Mouse (Mus musculus) hindbrain, postnatal 0 days (tissue): ENCODE measurements around the gene Prkar1a. TPM values are rescaled to one million over a fixed set of nuclear protein-coding genes. Genes with fewer than 3 reads are reported as not detected.

ENCODE experiments used
- ATAC-seq: fragments of 200-750 bp; cut with Nextera tagmentation; 2 replicates; pipeline ENCODE4 v1.8.0; 2017; ENCODE audit warnings: mild to moderate bottlenecking, moderate TSS enrichment, moderate library complexity
- DNase-seq: peaks from one replicate; pipeline ENCODE4 v3.0.0-alpha.2; 2015; ENCODE audit warnings: low spot score
- H3K27ac ChIP-seq: fragments of 300-500 bp; sonication (generic); 2 replicates; pipeline ENCODE4 v1.5.1; 2014; ENCODE audit warnings: mild to moderate bottlenecking
- H3K27me3 ChIP-seq: fragments of 300-500 bp; sonication (generic); 2 replicates; pipeline ENCODE4 v1.6.1; 2014; ENCODE audit warnings: low read length, mixed read lengths; ENCODE audit not compliant: insufficient read depth
- H3K36me3 ChIP-seq: fragments of 300-500 bp; sonication (generic); 2 replicates; pipeline ENCODE4 v1.6.1; 2014; ENCODE audit warnings: low read length, mixed read lengths; ENCODE audit not compliant: insufficient read depth
- H3K4me1 ChIP-seq: fragments of 300-500 bp; sonication (generic); 2 replicates; pipeline ENCODE4 v1.6.1; 2014; ENCODE audit warnings: antibody characterized with exemption, low read length, mixed read lengths; ENCODE audit not compliant: insufficient read depth
- H3K4me2 ChIP-seq: fragments of 300-500 bp; sonication (generic); 2 replicates; pipeline ENCODE4 v1.6.1; 2014; ENCODE audit warnings: low read depth, mild to moderate bottlenecking, low read length, moderate library complexity, mixed read lengths
- H3K4me3 ChIP-seq: fragments of 300-500 bp; sonication (generic); 2 replicates; pipeline ENCODE4 v1.5.1; 2014; ENCODE audit warnings: low read length
- H3K9ac ChIP-seq: fragments of 300-500 bp; sonication (generic); replicated peaks from 2 replicates; pipeline ENCODE4 v1.6.1; 2014; ENCODE audit warnings: mild to moderate bottlenecking, low read length, moderate library complexity, mixed read lengths
- H3K9me3 ChIP-seq: fragments of 300-500 bp; sonication (generic); 2 replicates; pipeline ENCODE4 v1.6.1; 2016; ENCODE audit warnings: low read length, mixed read lengths
- CTCF ChIP-seq: IDR thresholded peaks from 2 replicates; pipeline ENCODE4 v1.5.1; 2016; ENCODE audit warnings: antibody characterized with exemption, control low read depth, low read depth
- WGBS: fragments of 180-500 bp; shearing (Covaris S2); extraction: QIAGEN DNeasy Blood & Tissue Kit; methylation state at CpG from one replicate; pipeline ENCODE4 v1.1.7; 2014; 5-methylcytosine and 5-hydroxymethylcytosine counted together
- polyA plus RNA-seq: library from polyadenylated mRNA; unstranded; fragments of >200 nt; fragmentation: Nextera tagmentation; extraction: Ambion mirVana; gene quantifications from 2 replicates; pipeline ENCODE4 v1.2.1, GENCODE M21; 2015
- total RNA-seq: library from RNA; depleted of rRNA; stranded (reverse); fragments of >200 nt; gene quantifications from 2 replicates; pipeline ENCODE4 v1.2.3, GENCODE M21; 2014

Prkar1a gene
- total and polyA plus RNA-seq, 2 experiments from 2014 or later = 190 to 435 TPM

DNA sequence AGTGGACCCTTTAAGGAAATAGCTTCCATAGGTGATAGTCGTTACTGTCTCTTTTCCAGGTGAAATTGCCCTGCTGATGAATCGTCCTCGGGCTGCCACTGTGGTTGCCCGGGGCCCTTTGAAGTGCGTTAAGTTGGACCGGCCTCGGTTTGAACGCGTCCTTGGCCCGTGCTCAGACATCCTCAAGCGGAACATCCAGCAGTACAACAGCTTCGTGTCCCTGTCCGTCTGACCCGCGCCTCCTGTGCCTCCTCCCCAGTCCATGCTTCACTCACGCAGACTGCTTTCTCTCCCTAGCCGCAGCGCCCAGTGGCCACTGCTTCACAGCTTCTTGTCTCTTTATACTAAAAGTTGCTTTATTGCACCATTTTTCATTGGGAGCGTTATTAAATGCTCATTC is 18.2 kb downstream of the Prkar1a start:
- DNase-seq (no peak), ATAC-seq (no peak)
- Histone ChIP-seq H3K4me2 (no peak overlapping the region), H3K4me1 (no peaks in the 10 kb centered on the region), H3K27ac (no peak overlapping the region), H3K27me3 (no peaks in the 10 kb centered on the region), H3K4me3 (no peak overlapping the region), H3K9me3 (no peaks in the 10 kb centered on the region), H3K9ac (no peak overlapping the region), H3K36me3 (peaks cover 55% of the 10 kb centered on the region)
- TF ChIP-seq CTCF = no peak
- WGBS = 86% methylated on average over 19 of the region's 19 CpGs

DNA sequence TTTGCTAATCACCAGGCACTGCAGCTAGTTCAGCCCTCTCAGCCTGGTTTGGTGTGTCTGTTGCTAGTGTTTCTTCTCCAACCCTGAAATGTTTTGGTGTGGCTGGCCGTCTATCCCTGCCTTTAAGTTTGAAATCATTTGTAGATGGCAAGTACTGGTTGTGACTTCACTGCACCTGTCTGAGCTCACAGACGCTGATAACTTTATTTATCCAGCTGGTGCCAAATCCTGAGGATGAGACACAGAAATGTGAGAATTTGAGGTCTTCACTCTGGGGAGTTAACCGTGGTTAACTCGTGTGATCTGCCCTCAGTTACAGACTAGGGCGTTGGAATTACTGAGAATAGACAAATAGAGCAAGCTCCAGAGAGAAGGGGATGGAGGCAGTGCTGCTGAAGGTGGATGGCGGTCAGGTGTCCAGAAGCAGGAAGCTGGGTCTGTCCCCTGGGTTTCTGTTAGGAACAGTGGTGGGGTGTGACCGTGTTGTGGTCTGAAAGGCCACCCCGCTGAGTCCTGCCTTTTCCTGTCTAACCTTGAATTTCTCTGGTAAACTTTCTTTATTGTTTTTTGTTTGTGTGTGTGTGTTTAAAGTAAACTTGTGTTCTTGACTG is 19.0 kb downstream of the Prkar1a start:
- no peak overlapping the region for H3K4me3 ChIP-seq
- no peak for DNase-seq
- no peaks in the 10 kb centered on the region for H3K9me3 ChIP-seq
- no peak for TF ChIP-seq CTCF
- no peaks in the 10 kb centered on the region for H3K27me3 ChIP-seq
- peaks cover 47% of the 10 kb centered on the region for H3K36me3 ChIP-seq
- H3K27ac ChIP-seq = no peak overlapping the region
- 79% methylated on average over 8 of the region's 8 CpGs for WGBS
- H3K9ac ChIP-seq = no peak overlapping the region
- H3K4me1 ChIP-seq = no peaks in the 10 kb centered on the region
- H3K4me2 ChIP-seq = no peak overlapping the region
- no peak for ATAC-seq

DNA sequence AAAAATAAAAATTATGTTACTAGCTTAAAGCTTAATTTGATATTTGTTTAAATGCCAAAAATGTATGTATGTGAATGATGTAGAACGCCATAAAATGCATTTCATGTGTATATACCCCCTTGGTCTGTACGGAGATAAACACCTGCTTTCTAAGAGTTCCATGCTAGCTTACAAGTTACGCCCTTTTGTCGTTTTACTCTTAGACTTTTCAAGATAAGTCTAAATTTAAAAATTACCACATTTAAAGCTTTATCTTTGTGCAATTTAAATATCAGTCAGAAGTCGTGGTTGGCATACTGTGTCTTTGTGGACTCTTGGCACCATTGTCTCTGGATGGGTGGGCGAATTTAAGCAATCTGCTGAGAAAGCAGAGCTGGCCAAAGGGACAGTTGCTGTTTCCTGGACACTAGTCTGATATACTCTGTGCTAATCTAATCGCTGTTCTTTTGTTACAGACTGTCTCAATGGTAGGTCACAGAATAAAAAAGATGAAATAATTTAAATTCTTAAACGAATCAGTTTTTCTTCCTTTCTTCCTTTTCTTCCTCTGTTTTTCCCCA is 20.0 kb downstream of the Prkar1a start:
- WGBS = 84% methylated on average over 8 of the region's 8 CpGs
- DNase-seq (no peak), ATAC-seq (no peak)
- no peaks in the 10 kb centered on the region for H3K4me1 ChIP-seq
- no peak overlapping the region for H3K4me3 ChIP-seq
- no peak for TF ChIP-seq CTCF
- no peaks in the 10 kb centered on the region for H3K27me3 ChIP-seq
- H3K9me3 ChIP-seq = no peaks in the 10 kb centered on the region
- H3K27ac ChIP-seq = no peak overlapping the region
- H3K9ac ChIP-seq = no peak overlapping the region
- no peak overlapping the region for H3K4me2 ChIP-seq
- peaks cover 39% of the 10 kb centered on the region for H3K36me3 ChIP-seq

DNA sequence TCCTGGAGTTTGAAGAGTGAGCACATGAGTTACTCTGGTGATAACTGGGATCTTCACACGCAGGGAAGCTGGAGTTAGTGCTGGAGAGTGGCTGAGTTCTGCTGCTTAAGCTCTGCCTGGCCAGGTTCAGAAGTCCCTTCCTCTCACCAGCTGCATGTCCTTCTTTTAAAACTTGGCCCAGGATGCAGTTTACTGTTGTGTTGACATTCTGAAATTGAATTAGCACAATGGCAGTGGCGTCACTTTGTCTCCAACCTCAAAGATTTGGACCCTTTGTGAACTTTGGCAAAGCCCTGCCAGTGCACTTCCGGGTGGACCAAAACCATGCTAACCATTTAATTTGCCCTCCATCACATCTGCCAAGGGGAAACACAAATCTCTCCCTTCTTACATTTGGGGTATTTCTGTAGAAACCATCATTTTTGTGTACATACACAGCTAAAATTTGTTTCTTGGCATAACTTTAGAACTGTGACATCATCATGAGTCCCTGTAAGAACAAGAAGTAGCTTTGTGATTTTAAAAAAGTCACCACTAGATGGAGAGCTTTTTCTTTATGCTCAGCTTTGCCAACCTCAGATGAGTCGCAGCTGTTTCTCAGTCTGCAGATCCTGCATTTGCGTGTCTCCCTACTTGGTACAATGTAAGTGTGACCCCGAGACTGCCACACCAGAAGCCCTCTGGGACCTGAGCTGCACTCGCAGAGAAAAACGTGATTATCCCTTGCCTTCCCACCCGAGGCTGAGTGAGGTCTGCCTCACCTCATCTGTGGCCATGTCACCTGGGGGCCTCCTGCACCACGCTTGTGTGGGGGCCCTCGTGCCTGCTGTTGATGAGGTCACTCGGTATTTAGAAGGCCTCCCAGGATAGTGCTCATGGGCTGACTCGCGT is 21.1 kb downstream of the Prkar1a start:
- TF ChIP-seq CTCF = peak; percentile 75
- H3K4me2 ChIP-seq = no peak overlapping the region
- ATAC-seq (peak; percentile 82), DNase-seq (peak; percentile 92)
- no peak overlapping the region for H3K4me3 ChIP-seq
- peaks cover 32% of the 10 kb centered on the region for H3K36me3 ChIP-seq
- no peaks in the 10 kb centered on the region for H3K9me3 ChIP-seq
- peak overlapping the region; percentile 26; the same call in 1 of the 2 replicates for H3K27ac ChIP-seq
- H3K4me1 ChIP-seq = no peaks in the 10 kb centered on the region
- H3K27me3 ChIP-seq = no peaks in the 10 kb centered on the region
- 51% methylated on average over 14 of the region's 14 CpGs for WGBS
- no peak overlapping the region for H3K9ac ChIP-seq

DNA sequence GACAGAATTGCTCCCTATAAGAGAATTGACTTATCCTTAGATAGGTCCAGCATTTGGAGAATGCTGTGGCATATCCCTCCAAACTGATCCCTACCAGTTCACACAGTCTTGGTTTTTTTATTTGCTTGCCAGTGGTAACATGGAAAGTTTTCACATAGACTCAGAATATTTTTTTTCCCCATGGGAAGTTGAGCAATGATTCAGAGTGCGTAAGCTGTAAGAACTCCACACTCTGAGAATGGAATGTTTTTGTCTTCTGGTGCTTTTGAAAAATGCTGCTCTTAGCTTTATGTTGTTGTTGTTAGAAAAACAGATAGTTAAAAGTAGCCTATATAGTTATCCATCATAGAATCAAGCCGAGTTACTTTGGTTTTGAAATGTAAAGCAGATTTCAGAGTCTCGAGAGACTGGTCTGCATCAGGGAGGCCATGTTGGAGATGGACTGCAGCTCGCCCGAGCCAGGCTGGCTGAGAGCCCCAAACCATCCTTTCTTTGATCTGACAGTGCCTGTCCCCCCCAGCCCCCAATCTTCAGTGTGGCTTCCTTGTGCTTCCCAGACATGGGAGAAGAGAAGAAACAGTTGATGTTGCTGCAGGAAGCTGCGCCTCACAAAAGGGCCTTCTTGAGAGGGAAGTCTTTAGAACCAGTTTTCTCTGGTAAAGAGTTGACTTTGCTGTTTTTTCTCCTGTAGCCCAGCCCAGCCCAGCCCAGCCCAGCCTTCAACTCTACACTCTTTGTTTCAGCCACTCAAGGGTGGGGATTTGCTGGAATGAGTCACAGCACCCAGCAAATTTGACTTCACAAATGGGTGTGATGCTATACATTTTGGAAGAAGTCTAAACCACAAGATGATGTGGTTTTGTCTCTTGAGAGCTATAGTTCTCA is 22.2 kb downstream of the Prkar1a start:
- Histone ChIP-seq H3K4me2 (no peak overlapping the region), H3K9me3 (no peaks in the 10 kb centered on the region), H3K4me1 (no peaks in the 10 kb centered on the region), H3K4me3 (no peak overlapping the region), H3K27me3 (no peaks in the 10 kb centered on the region), H3K27ac (no peak overlapping the region; the same call in 1 of the 2 replicates), H3K9ac (no peak overlapping the region), H3K36me3 (peaks cover 20% of the 10 kb centered on the region)
- WGBS = 70% methylated on average over 6 of the region's 6 CpGs
- no peak for TF ChIP-seq CTCF
- ATAC-seq (no peak), DNase-seq (no peak)

DNA sequence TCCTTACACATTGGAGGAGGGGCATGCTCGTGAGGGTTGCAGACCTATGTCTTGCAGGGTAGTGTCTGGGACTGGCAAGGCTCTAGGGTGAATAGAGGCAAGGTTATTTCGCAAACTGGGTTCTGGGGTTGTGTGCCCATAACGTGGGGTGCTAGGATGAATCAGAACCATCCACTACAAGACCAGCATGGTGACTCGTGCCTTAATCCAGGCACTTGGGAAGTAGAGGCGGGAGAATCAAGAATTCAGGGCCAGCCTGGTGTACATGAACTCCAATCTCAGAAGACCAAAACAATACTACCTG is 22.8 kb downstream of the Prkar1a start:
- TF ChIP-seq CTCF = no peak
- no peak overlapping the region for H3K4me3 ChIP-seq
- no peaks in the 10 kb centered on the region for H3K27me3 ChIP-seq
- H3K36me3 ChIP-seq = peaks cover 15% of the 10 kb centered on the region
- H3K4me2 ChIP-seq = no peak overlapping the region
- ATAC-seq (no peak), DNase-seq (no peak)
- H3K27ac ChIP-seq = no peak overlapping the region; the same call in 1 of the 2 replicates
- H3K9ac ChIP-seq = no peak overlapping the region
- 88% methylated on average over 5 of the region's 5 CpGs for WGBS
- H3K9me3 ChIP-seq = no peaks in the 10 kb centered on the region
- no peaks in the 10 kb centered on the region for H3K4me1 ChIP-seq
